Mouse (Mus musculus) neural tube, embryonic 11.5 days (tissue): Measurements from ENCODE around the gene Sash3. TPM values are rescaled to one million over a fixed set of nuclear protein-coding genes. Genes with fewer than 3 reads are reported as not detected.

Experiments
- ATAC-seq: fragments of 200-750 bp; cut with Nextera tagmentation; 2 replicates; pipeline ENCODE4 v1.8.0; 2017; ENCODE audit warnings: moderate number of reproducible peaks, mild to moderate bottlenecking, moderate TSS enrichment, moderate library complexity; ENCODE audit not compliant: insufficient read depth, low FRiP score, low TSS enrichment
- DNase-seq: peaks from one replicate; pipeline ENCODE4 v3.0.0-alpha.2; 2015; ENCODE audit warnings: low spot score
- H3K27ac ChIP-seq: fragments of 300-500 bp; sonication (generic); 2 replicates; pipeline ENCODE4 v1.5.1; 2014; ENCODE audit warnings: low read depth, mild to moderate bottlenecking, low read length
- H3K27me3 ChIP-seq: fragments of 300-500 bp; sonication (generic); 2 replicates; pipeline ENCODE4 v1.6.1; 2014; ENCODE audit warnings: mild to moderate bottlenecking, low read length, mixed read lengths; ENCODE audit not compliant: control insufficient read depth, insufficient read depth
- H3K36me3 ChIP-seq: fragments of 300-500 bp; sonication (generic); 2 replicates; pipeline ENCODE4 v1.6.1; 2014; ENCODE audit warnings: mild to moderate bottlenecking, low read length, moderate library complexity, mixed read lengths; ENCODE audit not compliant: control insufficient read depth, insufficient read depth
- H3K4me1 ChIP-seq: fragments of 300-500 bp; sonication (generic); 2 replicates; pipeline ENCODE4 v1.6.1; 2014; ENCODE audit warnings: low read length, mixed read lengths; ENCODE audit not compliant: control insufficient read depth, insufficient read depth
- H3K4me2 ChIP-seq: fragments of 300-500 bp; sonication (generic); 2 replicates; pipeline ENCODE4 v1.6.1; 2014; ENCODE audit warnings: low read depth, mild to moderate bottlenecking, moderate library complexity
- H3K4me3 ChIP-seq: fragments of 300-500 bp; sonication (generic); 2 replicates; pipeline ENCODE4 v1.5.1; 2014; ENCODE audit warnings: low read depth, low read length
- H3K9ac ChIP-seq: fragments of 300-500 bp; sonication (generic); 2 replicates; pipeline ENCODE4 v1.6.1; 2014; ENCODE audit warnings: mild to moderate bottlenecking, low read length
- H3K9me3 ChIP-seq: fragments of 300-500 bp; sonication (generic); 2 replicates; pipeline ENCODE4 v1.6.1; 2016; ENCODE audit warnings: low read length; ENCODE audit not compliant: control insufficient read depth
- WGBS: fragments of 180-500 bp; shearing (Covaris S2); extraction: QIAGEN DNeasy Blood & Tissue Kit; methylation state at CpG from one replicate; pipeline ENCODE4 v1.1.7; 2014; 5-methylcytosine and 5-hydroxymethylcytosine counted together
- polyA plus RNA-seq: library from polyadenylated mRNA; unstranded; fragments of >200 nt; fragmentation: Nextera tagmentation; extraction: Ambion mirVana; gene quantifications from 2 replicates; pipeline ENCODE4 v1.2.1, GENCODE M21; 2014

The Sash3 gene
- polyA plus RNA-seq, 1 experiment from 2014 or later = 2.0 TPM

- H3K9ac ChIP-seq = no peak overlapping the region
- no peaks in the 10 kb centered on the region for H3K36me3 ChIP-seq
- H3K4me3 ChIP-seq = no peak overlapping the region
- no peaks in the 10 kb centered on the region for H3K9me3 ChIP-seq
- no peak for ATAC-seq
- no peak for DNase-seq
- no peak overlapping the region for H3K4me2 ChIP-seq
- WGBS = 50% methylated on average over 7 of the region's 7 CpGs
- no peaks in the 10 kb centered on the region for H3K4me1 ChIP-seq
- no peak overlapping the region for H3K27ac ChIP-seq
- no peaks in the 10 kb centered on the region for H3K27me3 ChIP-seq
Measured at GRCm38 (mm10) chrX:48138539-48139275, 7.5 kb upstream of the Sash3 start.

- Histone ChIP-seq H3K9me3 (no peaks in the 10 kb centered on the region), H3K9ac (no peak overlapping the region), H3K4me1 (no peaks in the 10 kb centered on the region), H3K27me3 (no peaks in the 10 kb centered on the region), H3K27ac (no peak overlapping the region), H3K4me3 (no peak overlapping the region), H3K4me2 (0 out of 2 replicates have a peak overlapping the region, but pooled peaks have one; percentile 2), H3K36me3 (no peaks in the 10 kb centered on the region)
- ATAC-seq = no peak
- DNase-seq = no peak
- WGBS = 35% methylated on average over 14 of the region's 14 CpGs
Measured at GRCm38 (mm10) chrX:48139368-48140285, 6.6 kb upstream of the Sash3 start.

- 66% methylated on average over 3 of the region's 3 CpGs for WGBS
- Histone ChIP-seq H3K36me3 (no peaks in the 10 kb centered on the region), H3K9ac (no peak overlapping the region), H3K27me3 (no peaks in the 10 kb centered on the region), H3K4me2 (no peak overlapping the region), H3K9me3 (no peaks in the 10 kb centered on the region), H3K4me3 (no peak overlapping the region), H3K4me1 (no peaks in the 10 kb centered on the region), H3K27ac (no peak overlapping the region)
- no peak for ATAC-seq
- no peak for DNase-seq
Measured at GRCm38 (mm10) chrX:48140286-48140877, 5.9 kb upstream of the Sash3 start.

- H3K4me1 ChIP-seq = no peaks in the 10 kb centered on the region
- 80% methylated on average over 6 of the region's 6 CpGs for WGBS
- no peaks in the 10 kb centered on the region for H3K27me3 ChIP-seq
- no peak overlapping the region for H3K4me2 ChIP-seq
- H3K27ac ChIP-seq = no peak overlapping the region
- no peak overlapping the region for H3K9ac ChIP-seq
- no peaks in the 10 kb centered on the region for H3K9me3 ChIP-seq
- DNase-seq (no peak), ATAC-seq (no peak)
- H3K4me3 ChIP-seq = no peak overlapping the region
- H3K36me3 ChIP-seq = no peaks in the 10 kb centered on the region
Measured at GRCm38 (mm10) chrX:48141481-48141880, 4.8 kb upstream of the Sash3 start.

GRCm38 (mm10) chrX:48143415-48144335 lies 2.6 kb upstream of the Sash3 start:
- H3K9me3 ChIP-seq = no peaks in the 10 kb centered on the region
- 58% methylated on average over 20 of the region's 26 CpGs for WGBS
- DNase-seq (no peak), ATAC-seq (no peak)
- H3K9ac ChIP-seq = no peak overlapping the region
- no peaks in the 10 kb centered on the region for H3K4me1 ChIP-seq
- H3K27ac ChIP-seq = no peak overlapping the region
- no peaks in the 10 kb centered on the region for H3K36me3 ChIP-seq
- H3K27me3 ChIP-seq = no peaks in the 10 kb centered on the region
- H3K4me2 ChIP-seq = no peak overlapping the region
- no peak overlapping the region for H3K4me3 ChIP-seq

- Histone ChIP-seq H3K27ac (no peak overlapping the region), H3K4me3 (no peak overlapping the region), H3K36me3 (no peaks in the 10 kb centered on the region), H3K9me3 (no peaks in the 10 kb centered on the region), H3K27me3 (no peaks in the 10 kb centered on the region), H3K4me2 (no peak overlapping the region), H3K9ac (no peak overlapping the region), H3K4me1 (no peaks in the 10 kb centered on the region)
- 81% methylated on average over 2 of the region's 2 CpGs for WGBS
- DNase-seq (no peak), ATAC-seq (no peak)
Measured at GRCm38 (mm10) chrX:48147226-48147625, 990 bp downstream of the Sash3 start.

GRCm38 (mm10) chrX:48147741-48148186 lies 1.5 kb downstream of the Sash3 start:
- Histone ChIP-seq H3K4me3 (no peak overlapping the region), H3K27me3 (no peaks in the 10 kb centered on the region), H3K4me1 (no peaks in the 10 kb centered on the region), H3K27ac (no peak overlapping the region), H3K9me3 (no peaks in the 10 kb centered on the region), H3K9ac (no peak overlapping the region), H3K36me3 (no peaks in the 10 kb centered on the region), H3K4me2 (no peak overlapping the region)
- no peak for DNase-seq
- no peak for ATAC-seq
- WGBS = 89% methylated on average over 7 of the region's 7 CpGs

- no peaks in the 10 kb centered on the region for H3K36me3 ChIP-seq
- H3K9me3 ChIP-seq = no peaks in the 10 kb centered on the region
- DNase-seq (no peak), ATAC-seq (no peak)
- H3K27ac ChIP-seq = no peak overlapping the region
- H3K9ac ChIP-seq = no peak overlapping the region
- H3K4me3 ChIP-seq = no peak overlapping the region
- H3K27me3 ChIP-seq = no peaks in the 10 kb centered on the region
- no peak overlapping the region for H3K4me2 ChIP-seq
- no peaks in the 10 kb centered on the region for H3K4me1 ChIP-seq
- WGBS = 80% methylated on average over 7 of the region's 7 CpGs
Measured at GRCm38 (mm10) chrX:48152106-48152505, 5.9 kb downstream of the Sash3 start.
